Mouse (Mus musculus) embryonic facial prominence, embryonic 15.5 days (tissue): Measurements from ENCODE around the gene Ncln. TPM values are rescaled to one million over a fixed set of nuclear protein-coding genes. Genes with fewer than 3 reads are reported as not detected.

Experiments used
- ATAC-seq: fragments of 200-750 bp; cut with Nextera tagmentation; 2 replicates; pipeline ENCODE4 v1.8.0; 2017; ENCODE audit warnings: low read depth, moderate TSS enrichment; ENCODE audit not compliant: insufficient number of reproducible peaks, low FRiP score, low TSS enrichment
- H3K27ac ChIP-seq: fragments of 300-500 bp; sonication (generic); replicated peaks from 2 replicates; pipeline ENCODE4 v1.5.1; 2015; ENCODE audit warnings: mild to moderate bottlenecking, inconsistent platforms
- H3K27me3 ChIP-seq: fragments of 300-500 bp; sonication (generic); 2 replicates; pipeline ENCODE4 v1.6.1; 2015; ENCODE audit warnings: inconsistent platforms
- H3K36me3 ChIP-seq: fragments of 300-500 bp; sonication (generic); 2 replicates; pipeline ENCODE4 v1.6.1; 2015; ENCODE audit warnings: mild to moderate bottlenecking, inconsistent platforms
- H3K4me1 ChIP-seq: fragments of 300-500 bp; sonication (generic); 2 replicates; pipeline ENCODE4 v1.6.1; 2015; ENCODE audit warnings: inconsistent platforms
- H3K4me2 ChIP-seq: fragments of 300-500 bp; sonication (generic); replicated peaks from 2 replicates; pipeline ENCODE4 v1.6.1; 2015; ENCODE audit warnings: mild to moderate bottlenecking, inconsistent platforms
- H3K4me3 ChIP-seq: fragments of 300-500 bp; sonication (generic); replicated peaks from 2 replicates; pipeline ENCODE4 v1.5.1; 2015; ENCODE audit warnings: mild to moderate bottlenecking, inconsistent platforms
- H3K9ac ChIP-seq: fragments of 300-500 bp; sonication (generic); 2 replicates; pipeline ENCODE4 v1.6.1; 2015; ENCODE audit warnings: inconsistent platforms
- H3K9me3 ChIP-seq: fragments of 300-500 bp; sonication (generic); replicated peaks from 2 replicates; pipeline ENCODE4 v1.6.1; 2016; ENCODE audit warnings: inconsistent platforms
- WGBS: fragments of 180-500 bp; shearing (Covaris S2); methylation state at CpG from one replicate; pipeline ENCODE4 v1.1.7; 2015; 5-methylcytosine and 5-hydroxymethylcytosine counted together
- polyA plus RNA-seq: library from polyadenylated mRNA; unstranded; fragments of >200 nt; fragmentation: Nextera tagmentation; extraction: Ambion mirVana; gene quantifications from 2 replicates; pipeline ENCODE4 v1.2.1, GENCODE M21; 2015

Gene Ncln
- 81.9 and 89.1 TPM in 2 replicates for polyA plus RNA-seq

GRCm38 (mm10) chr10:81496264-81496901 is at the start of gene Ncln:
Gene Ncln (minus strand): TSS chr10:81496392.
- peak within 1 kb of the TSS; percentile 81 for H3K27ac ChIP-seq
- H3K4me2 ChIP-seq, result peak within 1 kb of the TSS; percentile 96
- H3K27me3 ChIP-seq, result no peaks in the 10 kb centered on the region
- H3K4me3 ChIP-seq, result peak within 1 kb of the TSS; percentile 74
- H3K4me1 ChIP-seq, result peaks cover 25% of the 10 kb centered on the region
- peak within 1 kb of the TSS; percentile 81 for H3K9ac ChIP-seq
- H3K36me3 ChIP-seq, result peaks cover 24% of the 10 kb centered on the region
- no peaks in the 10 kb centered on the region for H3K9me3 ChIP-seq
- WGBS, result under 1% methylated on average over 42 of the region's 45 CpGs
- ATAC-seq, result peak; percentile 96

- H3K9me3 ChIP-seq, result no peaks in the 10 kb centered on the region
- 0 out of 2 replicates have a peak, but pooled peaks cover under 1% of the 10 kb centered on the region for H3K36me3 ChIP-seq
- peak within 1 kb of the TSS; percentile 89 for H3K4me2 ChIP-seq
- H3K4me3 ChIP-seq, result peak within 1 kb of the TSS; percentile 94
- peak; percentile 95 for ATAC-seq
- WGBS, result under 1% methylated on average over 59 of the region's 59 CpGs
- peak within 1 kb of the TSS; percentile 86 for H3K27ac ChIP-seq
- H3K4me1 ChIP-seq, result peaks cover 38% of the 10 kb centered on the region
- H3K27me3 ChIP-seq, result no peaks in the 10 kb centered on the region
- H3K9ac ChIP-seq, result peak within 1 kb of the TSS; percentile 94
Observed at GRCm38 (mm10) chr10:81545161-81545747, 49.1 kb upstream of the Ncln start, which contains the start of gene Gna11. Gene Gna11 (minus strand): TSS chr10:81545190.

GRCm38 (mm10) chr10:81544296-81545160 is 48.3 kb upstream of the Ncln start:
- Histone ChIP-seq H3K4me3 (peak overlapping the region; percentile 94), H3K27ac (peak overlapping the region; percentile 82), H3K36me3 (peaks cover 7% of the 10 kb centered on the region; the same call in 1 of the 2 replicates), H3K9me3 (no peaks in the 10 kb centered on the region), H3K4me1 (peaks cover 38% of the 10 kb centered on the region), H3K4me2 (peak overlapping the region; percentile 89), H3K9ac (peak overlapping the region; percentile 94), H3K27me3 (no peaks in the 10 kb centered on the region)
- ATAC-seq, result no peak; the same call in 1 of the 2 replicates
- WGBS, result under 1% methylated on average over 93 of the region's 93 CpGs

- no peak for ATAC-seq
- Histone ChIP-seq H3K9me3 (no peaks in the 10 kb centered on the region), H3K27me3 (no peaks in the 10 kb centered on the region), H3K27ac (no peak overlapping the region), H3K9ac (peak overlapping the region; percentile 94), H3K4me2 (peak overlapping the region; percentile 89), H3K4me3 (peak overlapping the region; percentile 94), H3K4me1 (peaks cover 38% of the 10 kb centered on the region), H3K36me3 (peaks cover 16% of the 10 kb centered on the region; the same call in 1 of the 2 replicates)
- WGBS, result 67% methylated on average over 1 of the region's 1 CpGs
Observed at GRCm38 (mm10) chr10:81543633-81544032, 47.4 kb upstream of the Ncln start.

- 70% methylated on average over 7 of the region's 7 CpGs for WGBS
- no peak for ATAC-seq
- H3K9me3 ChIP-seq, result no peaks in the 10 kb centered on the region
- H3K36me3 ChIP-seq, result peaks cover 16% of the 10 kb centered on the region; the same call in 1 of the 2 replicates
- H3K9ac ChIP-seq, result peak overlapping the region; percentile 94
- H3K4me2 ChIP-seq, result peak overlapping the region; percentile 89
- peak overlapping the region; percentile 94; the same call in 1 of the 2 replicates for H3K4me3 ChIP-seq
- no peaks in the 10 kb centered on the region for H3K27me3 ChIP-seq
- H3K27ac ChIP-seq, result no peak overlapping the region
- peaks cover 38% of the 10 kb centered on the region for H3K4me1 ChIP-seq
Observed at GRCm38 (mm10) chr10:81542727-81543460, 46.7 kb upstream of the Ncln start.

GRCm38 (mm10) chr10:81541803-81542202 is 45.6 kb upstream of the Ncln start:
- no peak overlapping the region for H3K27ac ChIP-seq
- ATAC-seq, result no peak
- peaks cover 16% of the 10 kb centered on the region; the same call in 1 of the 2 replicates for H3K36me3 ChIP-seq
- H3K27me3 ChIP-seq, result no peaks in the 10 kb centered on the region
- 72% methylated on average over 10 of the region's 10 CpGs for WGBS
- 0 out of 2 replicates have a peak overlapping the region, but pooled peaks have one; percentile 1 for H3K4me2 ChIP-seq
- peaks cover 38% of the 10 kb centered on the region for H3K4me1 ChIP-seq
- no peak overlapping the region for H3K4me3 ChIP-seq
- H3K9ac ChIP-seq, result no peak overlapping the region; the same call in 1 of the 2 replicates
- no peaks in the 10 kb centered on the region for H3K9me3 ChIP-seq

GRCm38 (mm10) chr10:81541363-81541762 is 45.2 kb upstream of the Ncln start:
- no peak overlapping the region for H3K9ac ChIP-seq
- no peak overlapping the region for H3K4me2 ChIP-seq

GRCm38 (mm10) chr10:81538321-81539048 is 42.3 kb upstream of the Ncln start:
- Histone ChIP-seq H3K36me3 (peaks cover 17% of the 10 kb centered on the region), H3K9me3 (no peaks in the 10 kb centered on the region), H3K9ac (no peak overlapping the region), H3K4me3 (no peak overlapping the region), H3K4me2 (no peak overlapping the region), H3K27ac (no peak overlapping the region), H3K27me3 (no peaks in the 10 kb centered on the region), H3K4me1 (peaks cover 42% of the 10 kb centered on the region)
- 77% methylated on average over 3 of the region's 3 CpGs for WGBS
- ATAC-seq, result no peak

More at GRCm38 (mm10) chr10:81541363-81541762, 45.2 kb upstream of the Ncln start:
- 86% methylated on average over 5 of the region's 5 CpGs for WGBS
- Histone ChIP-seq H3K4me3 (no peak overlapping the region), H3K36me3 (peaks cover 16% of the 10 kb centered on the region; the same call in 1 of the 2 replicates), H3K27me3 (no peaks in the 10 kb centered on the region), H3K27ac (no peak overlapping the region), H3K9me3 (no peaks in the 10 kb centered on the region), H3K4me1 (peaks cover 38% of the 10 kb centered on the region)
- no peak for ATAC-seq

GRCm38 (mm10) chr10:81537429-81537828 is 41.2 kb upstream of the Ncln start:
- Histone ChIP-seq H3K27ac (no peak overlapping the region), H3K4me1 (peaks cover 31% of the 10 kb centered on the region), H3K36me3 (peaks cover 27% of the 10 kb centered on the region), H3K4me2 (no peak overlapping the region), H3K9me3 (no peaks in the 10 kb centered on the region), H3K9ac (no peak overlapping the region), H3K4me3 (no peak overlapping the region), H3K27me3 (no peaks in the 10 kb centered on the region)
- WGBS, result 94% methylated on average over 2 of the region's 2 CpGs
- no peak for ATAC-seq

GRCm38 (mm10) chr10:81536734-81537133 is 40.5 kb upstream of the Ncln start:
- no peak overlapping the region for H3K9ac ChIP-seq
- H3K36me3 ChIP-seq, result peaks cover 33% of the 10 kb centered on the region
- 78% methylated on average over 6 of the region's 6 CpGs for WGBS

More at GRCm38 (mm10) chr10:81536734-81537133, 40.5 kb upstream of the Ncln start:
- ATAC-seq, result no peak
- H3K4me3 ChIP-seq, result no peak overlapping the region
- no peaks in the 10 kb centered on the region for H3K27me3 ChIP-seq
- peaks cover 24% of the 10 kb centered on the region for H3K4me1 ChIP-seq
- H3K4me2 ChIP-seq, result no peak overlapping the region
- no peaks in the 10 kb centered on the region for H3K9me3 ChIP-seq
- H3K27ac ChIP-seq, result no peak overlapping the region
